Mouse (Mus musculus): ENCODE data around the gene Olfr1224-ps1.
"Not testable (repeated sequence)": the region's sequence is repeated elsewhere in the genome, so short reads cannot be mapped to it uniquely, and the experiment has no call there.

Gene Olfr1224-ps1

DNA sequence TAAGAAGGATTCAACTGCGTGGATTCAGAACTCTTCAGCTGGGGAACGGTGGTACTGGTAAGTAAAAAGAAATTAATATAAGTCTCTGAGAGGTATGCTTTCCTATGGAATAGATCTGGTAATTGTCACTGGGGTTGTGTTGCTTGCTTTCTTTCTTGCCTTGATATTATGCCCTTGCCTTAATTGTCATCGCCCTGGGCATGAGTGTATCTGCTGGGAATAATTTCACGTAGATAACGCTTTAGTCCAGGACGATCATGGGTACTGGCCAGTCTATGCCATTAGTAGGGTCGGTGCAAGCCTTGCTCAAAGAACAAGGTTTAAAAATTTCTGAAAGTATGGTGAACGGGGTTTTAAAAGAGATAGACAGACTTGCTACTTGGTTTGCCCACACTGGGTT lies at the start of gene Olfr1224-ps1:
Olfr1224-ps1 (minus strand) TSS at position 101 of the 400 bp plus-strand sequence.
- not testable (repeated sequence) for DNase-seq (ENCODE audit: low spot score)

DNA sequence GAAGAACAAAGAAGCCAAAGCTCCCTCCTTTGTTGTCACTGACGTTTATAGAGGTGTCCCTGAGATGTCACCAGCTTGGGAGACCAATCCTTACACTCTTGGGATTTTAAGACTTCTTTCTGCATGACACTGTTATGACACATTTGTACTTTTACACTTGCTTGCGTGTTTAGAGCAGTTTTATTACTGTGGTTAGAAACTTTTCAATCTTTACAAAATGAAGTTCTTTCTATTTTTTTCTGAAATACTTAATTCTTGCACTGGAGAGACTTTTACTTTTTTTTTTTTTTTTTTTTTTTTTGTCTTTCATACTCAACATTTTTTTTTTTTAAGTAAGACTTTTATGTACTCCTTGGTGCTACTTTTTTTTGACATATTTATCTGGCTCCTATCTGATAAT lies 36.1 kb upstream of the Olfr1224-ps1 start, which contains the start of gene Olfr1226:
Olfr1226 (minus strand) TSS at position 101 of the 400 bp plus-strand sequence.
- no peak for DNase-seq (ENCODE audit: low spot score)

DNA sequence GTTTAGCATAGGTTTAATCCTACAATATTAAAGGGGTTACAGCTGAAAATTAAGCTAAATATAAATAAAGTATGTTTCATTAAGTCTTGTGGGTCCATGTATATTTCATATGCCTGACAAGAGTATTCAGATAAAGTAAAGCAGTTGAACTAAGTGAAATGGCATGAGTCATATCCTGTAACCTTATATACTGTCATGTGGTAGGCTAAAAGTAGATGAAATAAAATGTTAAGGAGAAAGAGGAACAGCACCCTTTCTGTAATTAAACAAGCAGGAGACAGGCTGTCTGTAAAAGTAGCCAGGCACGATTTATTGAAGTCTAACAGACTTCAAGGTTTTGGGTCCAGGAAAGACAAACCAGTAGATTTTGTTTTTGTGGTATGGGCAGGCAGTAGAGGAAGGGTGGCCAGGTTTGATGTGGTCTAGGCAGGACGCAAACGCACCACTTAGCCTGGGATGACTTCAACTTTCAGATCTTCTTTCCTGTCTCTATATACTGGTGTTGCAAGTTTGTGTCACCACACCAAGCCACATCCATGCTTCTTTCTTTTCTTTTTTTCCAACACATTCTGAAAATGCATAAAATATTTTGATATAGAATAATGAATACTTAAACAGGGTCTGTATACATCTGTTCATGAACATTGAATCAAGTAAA lies 32.6 kb upstream of the Olfr1224-ps1 start:
- DNase-seq (ENCODE audit: low spot score), result no peak

DNA sequence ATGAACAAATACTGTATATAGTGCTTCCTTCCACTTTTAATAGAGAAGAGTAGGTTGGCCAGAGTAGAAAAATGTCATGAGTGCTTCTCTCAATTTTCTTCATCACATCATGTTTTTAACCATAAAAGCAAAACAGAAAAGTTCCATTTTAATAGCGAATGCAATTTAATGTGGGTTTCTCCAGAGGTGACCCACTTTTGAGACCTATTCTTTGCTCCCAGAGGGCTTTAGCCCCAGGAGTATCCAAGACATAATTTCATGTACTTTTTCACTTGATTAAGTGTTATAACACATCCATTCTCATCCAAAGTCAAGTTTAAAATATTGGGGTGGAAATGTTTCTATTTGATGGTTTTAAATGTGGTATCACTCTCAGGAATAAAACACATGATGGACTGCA lies 10.7 kb upstream of the Olfr1224-ps1 start, which contains the start of gene Olfr1225:
Olfr1225 (minus strand) TSS at position 101 of the 400 bp plus-strand sequence.
- no peak for DNase-seq (ENCODE audit: low spot score)

DNA sequence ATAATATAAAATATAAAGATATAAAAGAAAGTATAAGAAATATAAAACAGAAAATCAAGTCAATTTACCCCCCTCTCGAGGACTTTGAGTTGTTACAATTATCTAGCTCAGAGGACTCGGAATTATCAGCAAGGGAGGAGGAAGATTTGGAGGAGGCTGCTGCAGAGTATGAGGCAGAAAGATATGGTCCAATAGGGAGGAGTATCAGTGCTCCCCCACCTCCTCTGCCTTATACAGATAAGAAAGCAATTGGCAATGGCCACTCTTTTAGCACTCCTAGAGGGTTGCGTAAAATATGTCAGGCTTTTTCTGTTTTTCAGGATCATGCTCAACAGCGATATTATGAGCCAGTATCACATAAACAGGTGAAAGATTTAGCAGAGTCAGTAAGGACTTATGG lies 820 bp upstream of the Olfr1224-ps1 start:
- not testable (repeated sequence) for DNase-seq (ENCODE audit: low spot score)

DNA sequence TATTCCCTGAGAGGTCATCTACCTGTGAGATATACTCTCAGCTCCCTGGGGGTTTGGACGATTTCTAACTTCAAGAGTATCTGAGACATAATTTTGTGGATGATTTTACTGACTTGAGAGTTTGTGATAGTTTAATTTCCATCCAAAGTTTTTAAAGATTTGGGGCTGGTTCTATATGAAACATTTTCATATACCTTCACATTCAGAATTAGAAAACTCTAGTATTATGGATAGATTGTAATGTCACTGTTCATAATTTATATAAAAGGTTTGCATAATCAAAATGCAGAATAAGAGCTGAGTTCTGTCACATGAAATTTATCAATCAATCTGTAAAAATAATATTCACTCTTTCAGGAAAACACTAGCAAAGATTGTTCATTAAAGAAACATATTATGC lies 12.4 kb downstream of the Olfr1224-ps1 start, which contains the start of gene Olfr1223:
Olfr1223 (minus strand) TSS at position 101 of the 400 bp plus-strand sequence.
- DNase-seq (ENCODE audit: low spot score), result no peak

DNA sequence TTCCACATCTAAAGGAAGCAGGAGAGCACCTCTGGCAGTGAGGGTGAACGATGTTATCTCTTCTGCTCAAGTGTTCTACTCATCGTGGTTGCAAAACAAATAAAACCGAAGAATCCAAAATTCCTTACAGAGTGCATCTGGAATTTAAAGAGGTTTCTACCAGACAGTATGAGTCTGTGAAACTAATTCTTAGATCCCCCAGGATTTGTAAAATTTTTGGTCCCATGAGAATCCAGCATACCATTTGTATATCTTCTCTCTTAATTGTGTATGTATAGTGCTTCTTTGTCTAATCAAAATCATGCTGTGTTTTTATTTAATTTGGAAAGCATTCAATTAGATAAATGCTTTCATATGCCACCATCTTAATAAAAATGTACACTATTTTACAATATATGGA lies 30.9 kb downstream of the Olfr1224-ps1 start, which contains the start of gene Olfr1222:
Olfr1222 (minus strand) TSS at position 101 of the 400 bp plus-strand sequence.
- DNase-seq (ENCODE audit: low spot score), result no peak

DNA sequence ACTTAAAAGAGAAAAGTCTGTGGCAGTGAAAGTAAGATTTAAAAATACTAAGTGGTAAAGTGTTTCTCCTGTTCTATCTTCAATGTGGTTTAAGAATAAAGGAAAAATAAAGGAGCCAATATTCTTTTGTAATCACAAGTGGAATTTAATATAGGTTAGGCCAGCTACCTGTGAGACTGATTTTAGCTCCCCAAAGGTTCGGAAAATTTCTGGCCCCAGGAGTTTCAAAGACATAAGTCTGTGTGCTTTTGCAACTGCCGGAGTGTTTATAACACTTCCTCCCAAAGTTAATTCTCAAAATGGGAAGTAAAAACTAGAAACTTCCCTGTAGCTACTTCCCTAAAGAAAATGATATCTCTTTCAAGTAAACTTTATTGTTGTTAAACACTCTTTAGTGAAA lies 46.7 kb downstream of the Olfr1224-ps1 start, which contains the start of gene Olfr1221:
Olfr1221 (minus strand) TSS at position 101 of the 400 bp plus-strand sequence.
- DNase-seq (ENCODE audit: low spot score), result no peak

DNA sequence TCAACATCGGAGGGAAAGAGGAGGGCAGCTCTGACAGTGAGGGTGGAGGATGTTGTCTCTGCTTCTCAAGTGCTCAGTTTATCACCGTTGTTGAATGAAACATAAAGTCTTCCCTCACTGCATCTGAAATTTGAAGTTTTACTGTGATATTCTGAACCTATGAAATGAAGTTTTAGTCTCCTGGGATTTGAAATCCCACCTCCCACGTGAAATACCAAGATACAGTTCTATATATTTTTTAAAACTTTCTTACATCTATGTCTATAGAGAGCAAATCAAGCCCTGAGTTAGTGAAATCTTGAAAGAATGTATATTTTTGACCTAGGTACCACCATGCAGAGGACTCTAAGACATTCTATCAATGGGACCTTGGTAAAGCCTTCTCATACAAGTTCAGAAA lies 57.2 kb downstream of the Olfr1224-ps1 start, which contains the start of gene Olfr1220:
Olfr1220 (minus strand) TSS at position 101 of the 400 bp plus-strand sequence.
- DNase-seq (ENCODE audit: low spot score), result no peak

DNA sequence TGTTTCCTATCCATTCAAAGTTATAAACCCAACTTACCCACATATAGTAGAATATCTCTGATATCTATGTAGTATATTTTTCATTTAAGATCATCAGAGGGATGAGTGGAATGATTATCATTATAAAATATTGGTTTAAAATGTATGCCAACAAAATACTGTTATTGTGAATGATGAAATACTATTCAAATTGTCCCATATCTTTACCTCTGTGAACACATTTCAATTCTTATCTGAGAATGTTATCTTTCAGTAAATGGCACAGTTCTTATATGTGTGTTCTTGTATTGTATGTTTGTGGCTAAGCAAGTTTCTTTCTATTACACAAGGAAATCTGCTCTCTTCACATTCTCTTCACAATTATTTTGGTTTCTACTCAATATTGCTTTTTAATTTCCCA lies 58.2 kb downstream of the Olfr1224-ps1 start:
- no peak for DNase-seq (ENCODE audit: low spot score)

Data from left cerebral cortex, adult 11 months (tissue).